Mouse (Mus musculus): ENCODE results near the gene Disp2.

Gene Disp2

GRCm38 (mm10) chr2:118779504-118780480 is at the start of gene Disp2:
TSS of gene Disp2 (plus strand) at chr2:118779719.
- DNase-seq: peak; percentile 95

GRCm38 (mm10) chr2:118729816-118730621 is 49.5 kb upstream of the Disp2 start:
- no peak for DNase-seq

GRCm38 (mm10) chr2:118730622-118730915 is 49.0 kb upstream of the Disp2 start:
- peak; percentile 56 for DNase-seq

- DNase-seq: no peak
Observed at GRCm38 (mm10) chr2:118731981-118732380, 47.5 kb upstream of the Disp2 start.

- peak; percentile 77 for DNase-seq
Observed at GRCm38 (mm10) chr2:118733341-118733740, 46.2 kb upstream of the Disp2 start.

- DNase-seq: no peak
Observed at GRCm38 (mm10) chr2:118740341-118740740, 39.2 kb upstream of the Disp2 start.

- DNase-seq: no peak
Observed at GRCm38 (mm10) chr2:118741183-118741582, 38.3 kb upstream of the Disp2 start.

- peak; percentile 54 for DNase-seq
Observed at GRCm38 (mm10) chr2:118743261-118743943, 36.1 kb upstream of the Disp2 start.

GRCm38 (mm10) chr2:118744621-118745020 is 34.9 kb upstream of the Disp2 start:
- no peak for DNase-seq

GRCm38 (mm10) chr2:118745232-118745884 is 34.2 kb upstream of the Disp2 start, which contains the start of gene Inafm2:
TSS of gene Inafm2 (plus strand) at chr2:118745758.
- DNase-seq: peak; percentile 93

- no peak for DNase-seq
Observed at GRCm38 (mm10) chr2:118745915-118746901, 33.3 kb upstream of the Disp2 start.

- no peak for DNase-seq
Observed at GRCm38 (mm10) chr2:118747301-118747960, 32.1 kb upstream of the Disp2 start.

GRCm38 (mm10) chr2:118749341-118749884 is 30.1 kb upstream of the Disp2 start:
- no peak for DNase-seq

GRCm38 (mm10) chr2:118750476-118750875 is 29.0 kb upstream of the Disp2 start:
- no peak for DNase-seq

- no peak for DNase-seq
Observed at GRCm38 (mm10) chr2:118751896-118752791, 27.4 kb upstream of the Disp2 start.

GRCm38 (mm10) chr2:118752792-118753108 is 26.8 kb upstream of the Disp2 start:
- DNase-seq: no peak

GRCm38 (mm10) chr2:118754143-118754542 is 25.4 kb upstream of the Disp2 start:
- DNase-seq: no peak

GRCm38 (mm10) chr2:118755407-118755806 is 24.1 kb upstream of the Disp2 start:
- no peak for DNase-seq

GRCm38 (mm10) chr2:118756103-118756502 is 23.4 kb upstream of the Disp2 start:
- no peak for DNase-seq

GRCm38 (mm10) chr2:118759828-118760227 is 19.7 kb upstream of the Disp2 start:
- no peak for DNase-seq

Measured in layer of hippocampus, adult 9-11 months (tissue).